Mouse (Mus musculus): ENCODE results near the gene Pacsin3.
"Not testable (repeated sequence)": the region's sequence is repeated elsewhere in the genome, so short reads cannot be mapped to it uniquely, and the experiment has no call there.

Pacsin3 gene

DNA sequence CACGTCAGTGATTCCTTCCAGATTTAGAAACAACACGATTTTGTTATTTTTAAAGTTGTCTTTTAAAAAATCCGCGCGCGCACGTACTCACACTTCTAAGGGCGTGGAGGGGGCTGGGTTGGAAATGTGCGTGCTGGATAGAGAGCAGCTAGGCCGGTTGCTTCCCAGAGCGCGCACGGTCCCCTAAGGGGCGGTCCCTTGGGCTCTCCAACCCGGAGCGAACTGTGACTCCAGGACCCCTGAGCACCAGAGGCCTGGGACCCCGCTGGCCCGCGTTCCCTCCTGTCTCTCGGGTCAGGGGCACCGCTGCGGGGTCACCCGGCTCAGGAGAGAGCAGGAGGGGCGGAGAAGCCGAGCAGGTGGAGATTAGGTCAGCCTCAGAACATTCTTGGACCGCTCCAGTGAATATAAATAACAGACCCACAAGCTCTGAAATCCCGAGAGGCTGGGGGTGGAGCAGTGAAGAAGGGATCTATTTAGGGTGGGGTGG lies at the start of gene Pacsin3:
Pacsin3 (plus strand) TSS at position 294 of the 490 bp plus-strand sequence.
- DNase-seq (ENCODE audit: low spot score): no peak

DNA sequence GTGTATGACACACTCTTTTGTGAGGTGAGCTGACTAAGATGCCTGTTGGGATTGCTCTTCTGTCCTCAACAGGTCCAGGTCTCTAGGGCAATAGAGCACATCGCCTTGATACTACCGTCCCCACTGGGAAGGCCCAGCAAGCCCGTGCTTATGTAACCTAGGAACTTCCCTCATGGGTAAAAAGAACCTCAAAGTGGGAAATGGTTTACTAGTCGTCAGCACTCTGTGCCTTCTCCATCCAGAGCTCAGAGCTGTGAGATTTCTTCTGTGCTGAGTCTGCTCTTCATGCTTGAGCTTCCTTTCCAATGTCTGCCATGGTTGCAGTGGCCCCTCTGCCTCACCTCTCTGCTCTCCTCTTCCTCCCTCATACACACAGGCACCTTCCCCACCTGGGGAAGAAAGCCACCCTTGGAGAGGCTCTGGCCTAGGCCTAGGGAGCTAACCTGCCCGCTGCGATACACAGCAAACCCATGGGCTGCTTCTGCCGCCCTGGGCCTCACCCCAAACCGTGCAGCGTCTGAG lies 49.4 kb upstream of the Pacsin3 start:
- no peak for DNase-seq (ENCODE audit: low spot score)

DNA sequence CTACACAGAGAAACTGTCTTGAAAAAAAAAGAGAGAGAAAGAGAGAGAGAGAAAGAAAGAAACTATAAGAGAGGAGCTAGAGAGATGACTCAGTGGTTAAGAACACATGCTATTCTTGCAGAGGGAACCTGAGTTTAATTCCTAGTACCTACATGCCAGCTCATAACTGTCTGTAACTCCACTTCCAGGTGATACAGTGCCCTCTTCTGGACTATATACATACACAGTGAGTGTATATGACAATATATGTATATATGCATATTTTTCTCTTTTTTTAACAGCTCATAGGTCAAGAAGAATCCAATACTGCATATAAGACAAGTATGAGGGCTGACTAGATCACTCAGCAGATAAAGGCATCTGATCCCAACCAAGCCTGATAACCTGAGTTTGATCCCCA lies 42.4 kb upstream of the Pacsin3 start:
- DNase-seq (ENCODE audit: low spot score): no peak

- DNase-seq (ENCODE audit: low spot score): no peak
These were observed 38.7 kb upstream of the Pacsin3 start for GRCm38 (mm10) chr2:91217032-91217431.

GRCm38 (mm10) chr2:91220501-91220900 lies 35.3 kb upstream of the Pacsin3 start:
- DNase-seq (ENCODE audit: low spot score): no peak

GRCm38 (mm10) chr2:91223614-91224013 lies 32.1 kb upstream of the Pacsin3 start:
- no peak for DNase-seq (ENCODE audit: low spot score)

DNA sequence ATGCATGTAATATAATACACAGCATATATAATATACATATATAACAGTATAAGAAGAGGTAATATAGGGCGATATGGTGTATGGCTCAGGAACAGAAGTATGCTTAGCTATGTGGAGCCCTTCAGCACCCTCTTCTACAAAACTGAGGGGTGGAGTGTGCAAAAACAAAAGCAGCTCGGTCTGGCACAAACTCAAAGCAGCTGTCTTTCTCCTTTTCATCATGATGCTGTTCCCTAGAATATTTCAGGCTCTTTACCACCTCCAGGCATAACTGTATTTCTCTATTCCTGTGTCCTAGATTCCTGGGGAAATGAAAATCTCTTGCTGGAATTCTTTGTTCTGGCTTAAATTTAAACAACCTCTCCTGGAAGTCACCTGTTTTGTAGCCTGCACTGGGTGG lies 26.0 kb upstream of the Pacsin3 start:
- DNase-seq (ENCODE audit: low spot score): no peak

DNA sequence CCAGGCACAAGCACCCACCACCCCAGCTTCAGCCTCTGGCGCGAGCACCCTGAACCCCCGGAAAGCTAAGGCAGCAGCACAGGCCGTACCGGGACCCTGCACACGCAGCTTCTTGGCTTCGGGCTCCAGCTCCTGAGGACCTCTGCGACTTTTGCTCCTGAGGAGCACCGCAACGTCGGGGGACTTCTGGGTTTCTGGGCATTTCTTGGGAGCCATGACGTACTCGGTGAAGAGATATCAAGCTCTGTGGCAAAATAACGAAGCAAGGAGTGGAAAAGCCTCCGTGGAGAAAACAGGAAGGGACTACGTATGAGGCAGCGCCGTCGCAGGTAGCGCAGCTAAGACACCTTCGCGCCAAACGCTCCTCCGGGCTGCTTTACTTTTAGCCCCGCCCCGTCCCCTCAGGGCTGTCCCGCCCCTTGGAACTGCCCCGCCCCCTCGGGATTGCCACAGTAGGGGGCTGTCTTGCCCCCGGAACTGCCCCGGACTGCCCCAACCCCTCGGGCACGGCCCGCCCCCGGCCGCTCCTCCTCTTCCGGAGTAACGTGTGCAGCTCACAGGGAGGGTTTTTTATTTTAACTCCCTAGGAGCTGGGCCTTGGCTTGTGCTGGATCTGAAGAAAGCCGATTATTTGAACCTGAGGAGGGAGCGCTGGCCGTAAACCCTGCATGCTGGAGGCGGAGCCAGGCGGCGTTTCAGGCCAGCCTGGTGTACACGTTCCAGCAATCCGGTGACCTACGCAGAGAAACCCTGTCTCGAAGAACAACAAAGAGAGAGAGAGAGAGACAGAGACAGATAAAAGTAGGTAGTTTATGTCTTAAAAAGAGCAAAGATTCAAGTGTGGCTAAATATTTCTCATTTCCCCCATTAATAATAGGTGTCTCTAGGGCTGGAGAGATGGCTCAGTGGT lies 18.9 kb upstream of the Pacsin3 start, which contains the start of gene Ddb2:
Ddb2 (minus strand) TSS at position 382 of the 910 bp plus-strand sequence.
- DNase-seq (ENCODE audit: low spot score): peak; percentile 95

DNA sequence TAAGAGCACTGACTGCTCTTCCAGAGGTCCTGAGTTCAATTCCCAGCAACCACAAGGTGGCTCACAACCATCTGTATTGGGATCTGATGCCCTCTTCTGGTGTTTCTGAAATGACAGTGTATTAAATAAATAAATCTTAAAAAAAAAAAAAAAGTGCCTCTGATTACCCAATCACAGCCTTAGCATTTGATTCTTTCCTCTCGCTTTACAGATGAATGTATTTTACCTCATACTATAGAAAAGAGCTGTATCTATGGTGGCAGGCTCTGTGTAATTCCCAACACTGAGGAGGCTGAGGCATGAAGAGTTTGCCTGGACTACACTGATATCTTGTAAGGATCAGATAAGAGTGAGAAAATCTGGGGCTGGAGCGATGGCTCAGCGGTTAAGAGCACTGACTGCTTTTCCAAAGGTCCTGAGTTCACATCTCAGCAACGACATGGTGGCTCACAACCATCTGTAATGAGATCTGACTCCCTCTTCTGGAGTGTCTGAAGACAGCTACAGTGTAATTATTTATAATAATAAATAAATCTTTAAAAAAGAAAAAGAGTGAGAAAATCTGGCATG lies 18.2 kb upstream of the Pacsin3 start:
- not testable (repeated sequence) for DNase-seq (ENCODE audit: low spot score)

DNA sequence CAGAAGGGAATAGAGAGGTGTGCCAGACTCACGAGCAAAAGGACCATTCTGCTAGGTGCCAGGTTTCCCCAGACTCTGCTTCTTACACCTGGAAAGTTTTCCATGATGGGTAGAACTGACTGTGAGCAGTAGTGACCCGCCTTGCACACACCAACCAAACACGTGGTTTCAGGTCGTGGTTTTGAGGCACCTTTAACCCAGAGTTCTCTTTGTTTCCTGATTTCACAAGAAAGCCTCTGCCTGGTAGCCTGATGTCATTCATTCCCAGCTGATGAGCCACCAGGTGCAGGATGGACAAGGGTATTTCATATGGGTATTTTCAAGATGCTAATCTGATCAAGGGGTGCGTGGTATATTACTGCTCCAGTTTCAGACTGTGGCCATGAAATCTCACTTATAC lies 13.2 kb upstream of the Pacsin3 start:
- DNase-seq (ENCODE audit: low spot score): peak; percentile 14

GRCm38 (mm10) chr2:91243416-91243815 lies 12.3 kb upstream of the Pacsin3 start:
- no peak for DNase-seq (ENCODE audit: low spot score)

DNA sequence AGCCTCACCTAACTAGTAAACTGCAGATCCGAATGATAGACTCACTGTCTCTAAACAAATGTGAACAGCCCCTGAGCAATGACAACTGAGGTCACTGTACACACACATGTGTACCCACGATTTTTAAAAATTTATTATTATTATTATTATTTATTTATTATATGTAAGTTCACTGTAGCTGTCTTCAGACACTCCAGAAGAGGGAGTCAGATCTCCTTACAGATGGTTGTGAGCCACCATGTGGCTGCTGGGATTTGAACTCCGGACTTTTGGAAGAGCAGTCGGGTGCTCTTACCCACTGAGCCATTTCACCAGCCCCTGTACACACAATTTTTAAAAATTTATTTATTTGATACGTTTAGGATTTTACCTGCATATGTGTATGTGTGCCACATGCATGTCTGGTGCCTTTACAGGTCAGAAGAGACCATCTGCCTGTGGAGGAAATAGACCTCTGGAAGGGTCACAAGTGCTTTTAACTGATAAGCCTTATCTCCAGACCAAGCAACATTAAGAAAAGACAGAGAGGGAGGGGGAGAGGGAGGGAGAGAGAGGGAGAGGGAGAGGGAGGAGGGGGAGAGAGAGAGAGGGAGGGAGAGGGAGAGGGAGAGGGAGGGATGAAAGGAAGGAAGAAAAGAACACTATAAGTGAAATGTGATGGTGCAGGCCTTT lies 11.1 kb upstream of the Pacsin3 start:
- no peak for DNase-seq (ENCODE audit: low spot score)

DNA sequence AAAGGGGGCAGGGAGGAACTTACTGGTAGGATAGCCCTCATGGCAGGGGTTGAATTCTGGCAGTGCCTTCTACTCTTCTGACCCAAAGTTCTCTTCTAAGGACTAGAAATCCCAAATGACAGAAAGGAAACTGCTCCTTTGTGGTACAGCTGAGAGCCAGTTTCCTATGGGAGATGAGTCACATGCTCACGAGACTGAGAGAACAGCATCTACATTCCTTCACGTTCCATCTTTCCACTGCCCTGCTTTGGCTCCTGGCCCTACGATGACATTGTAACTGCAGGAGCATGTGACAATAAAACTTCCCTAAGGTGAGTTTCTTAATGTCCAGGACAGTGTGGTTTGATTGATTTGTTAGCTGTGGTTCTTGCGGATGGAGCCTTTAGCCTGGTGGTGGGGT lies 7.4 kb upstream of the Pacsin3 start:
- no peak for DNase-seq (ENCODE audit: low spot score)

- no peak for DNase-seq (ENCODE audit: low spot score)
These were observed 3.8 kb upstream of the Pacsin3 start for GRCm38 (mm10) chr2:91252001-91252400.

GRCm38 (mm10) chr2:91252512-91252911 lies 3.2 kb upstream of the Pacsin3 start:
- DNase-seq (ENCODE audit: low spot score): no peak

DNA sequence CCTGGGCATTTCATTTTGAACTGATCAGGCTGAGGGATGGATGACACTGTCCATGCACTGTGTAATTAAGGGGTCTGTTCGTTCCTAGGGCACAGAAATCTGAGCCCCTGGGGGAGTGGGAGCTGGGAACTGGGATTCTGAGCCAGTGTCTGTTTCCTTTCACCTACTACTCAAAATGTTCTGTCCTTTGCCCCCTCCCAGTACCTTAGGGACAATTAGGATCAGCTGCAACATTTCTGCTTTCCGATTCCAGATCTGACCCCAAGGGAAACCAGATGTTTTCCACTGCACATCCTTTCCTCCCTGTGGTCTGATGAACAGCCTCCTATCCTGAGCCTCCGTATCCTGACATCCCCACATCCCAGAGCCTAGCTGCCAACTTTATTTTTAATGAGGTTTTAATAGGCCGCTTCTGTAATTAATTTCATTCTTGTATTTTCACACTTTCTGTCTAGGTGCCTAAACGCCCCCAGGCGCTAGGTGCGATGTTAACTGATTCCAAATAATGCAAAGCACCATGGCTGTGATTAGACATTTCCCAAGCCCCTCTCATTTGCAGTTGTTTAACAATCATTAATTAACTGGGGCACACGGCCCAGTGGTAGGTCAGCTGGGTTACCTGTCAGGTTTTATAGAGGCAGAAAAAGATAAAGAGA lies 901 bp upstream of the Pacsin3 start:
- DNase-seq (ENCODE audit: low spot score): no peak

DNA sequence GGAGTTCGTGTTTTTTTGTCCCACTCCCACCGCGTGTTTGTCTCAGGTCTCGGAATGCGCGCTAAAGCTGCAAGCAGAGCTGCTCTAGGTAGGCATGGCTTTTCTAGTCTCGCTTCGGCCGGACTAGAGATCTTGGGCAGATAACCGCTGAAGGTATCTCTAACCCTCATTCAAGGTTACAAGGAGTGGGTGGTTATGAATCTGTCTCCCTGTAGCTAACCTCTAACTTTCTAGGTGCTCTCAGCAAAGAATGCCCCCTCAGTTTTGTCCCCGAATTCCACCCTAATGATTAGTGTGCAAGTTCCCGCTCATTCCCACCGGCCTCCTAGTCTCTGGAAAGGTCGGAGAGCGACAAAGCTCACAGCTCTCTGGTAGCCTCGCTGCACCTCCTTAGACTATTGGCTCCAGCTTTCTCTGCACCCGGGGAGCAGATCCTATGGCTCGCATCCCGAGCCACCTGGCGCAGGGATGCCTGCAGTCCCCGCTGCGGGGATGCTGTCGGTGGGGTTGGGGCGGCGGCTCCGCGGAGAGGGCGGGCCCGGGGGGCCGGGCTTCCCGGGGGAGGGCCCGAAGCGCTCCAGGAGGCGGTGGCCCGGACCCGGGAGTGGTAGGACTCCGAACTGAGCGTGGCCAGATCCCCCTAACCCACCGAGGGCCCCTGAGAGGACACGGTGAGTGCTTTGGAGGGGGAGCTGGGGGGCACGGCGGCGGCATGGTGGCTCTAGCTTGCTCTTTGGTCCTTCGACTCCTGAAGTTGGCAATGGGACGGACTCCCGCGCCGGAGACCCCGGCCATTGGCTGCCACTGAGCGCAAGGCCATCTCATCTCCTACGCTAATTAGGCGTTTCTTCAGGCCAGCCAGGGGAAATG lies 737 bp downstream of the Pacsin3 start:
- DNase-seq (ENCODE audit: low spot score): peak; percentile 69

GRCm38 (mm10) chr2:91257126-91257980 lies 1.6 kb downstream of the Pacsin3 start:
- DNase-seq (ENCODE audit: low spot score): peak; percentile 53

- no peak for DNase-seq (ENCODE audit: low spot score)
These were observed 2.3 kb downstream of the Pacsin3 start for GRCm38 (mm10) chr2:91258054-91258453.

GRCm38 (mm10) chr2:91258830-91259229 lies 3.1 kb downstream of the Pacsin3 start:
- no peak for DNase-seq (ENCODE audit: low spot score)
